Mouse (Mus musculus): ENCODE data around the gene Rpusd1.

GRCm38 (mm10) chr17:25723919-25724318 is 3.6 kb upstream of the Rpusd1 start:
- TF ChIP-seq CTCF (IDR thresholded peaks at IDR 0.05; ENCODE audit: control insufficient read depth, insufficient read depth, insufficient read length) (no peak), MAX (IDR thresholded peaks at IDR 0.05) (no peak), USF1 (IDR thresholded peaks at IDR 0.05; ENCODE audit: low read depth) (no peak), CEBPB (IDR thresholded peaks at IDR 0.05; ENCODE audit: low read depth) (no peak), MYOD1 (IDR thresholded peaks at IDR 0.05; ENCODE audit: control insufficient read depth, insufficient read length, low read depth) (no peak)

Measured in C2C12 (cell line).